ENCODE assay signal across 19 mouse cellular contexts in the genomic region with DNA sequence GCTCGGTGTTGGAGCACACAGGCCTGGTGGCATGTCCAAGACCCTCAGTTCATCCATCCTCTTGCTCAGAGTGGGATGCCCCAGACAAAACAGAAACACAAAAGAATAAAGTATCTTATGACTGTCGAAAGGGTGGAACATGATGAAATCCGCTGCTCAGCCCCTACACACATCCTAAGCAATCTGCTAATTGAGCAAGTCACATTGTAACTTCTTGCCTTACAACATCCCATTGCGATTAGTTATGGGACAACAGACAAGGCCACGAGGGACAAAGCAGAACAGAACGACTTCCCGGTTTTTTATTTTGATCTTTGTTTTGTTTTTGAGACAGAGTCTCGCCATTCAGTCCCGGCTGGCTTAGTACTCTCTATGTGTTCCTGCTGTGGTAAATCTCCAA. TPM values are rescaled to one million over a fixed set of nuclear protein-coding genes. Genes with fewer than 3 reads are reported as not detected.
DNase-seq lines count a peak whose midpoint lies in the region; ATAC-seq and TF ChIP-seq lines count a peak whose summit lies in the region.
"Had no signal": no experiment of that assay in that cellular context is flagged by ENCODE, and none has a peak within 500 bp of the region (broad histone marks: within the 10 kb centered on the region; RNA-seq: fewer than 3 reads in every experiment).

No protein-coding gene starts in this region.

- H3K27me3 ChIP-seq in lung, postnatal 0 days (replicated peaks; ENCODE audit: insufficient read depth, low read length) = no peaks in the 10 kb centered on the region
- no peaks in the 10 kb centered on the region for H3K27me3 ChIP-seq in forebrain, postnatal 0 days (ENCODE audit: insufficient read depth, low read length)
- no peaks in the 10 kb centered on the region for H3K27me3 ChIP-seq in midbrain, embryonic 11.5 days (ENCODE audit: control insufficient read depth, insufficient read depth, low read length)
- H3K27me3 ChIP-seq: embryonic facial prominence, embryonic 13.5 days; forebrain, embryonic 12.5 days; heart, embryonic 12.5 days had no signal

- 77% methylated on average over 9 of the region's 9 CpGs for WGBS in lung, postnatal 0 days
- WGBS in forebrain, postnatal 0 days = 73% methylated on average over 9 of the region's 9 CpGs
- 85% methylated on average over 9 of the region's 9 CpGs for WGBS in midbrain, embryonic 11.5 days

- no peak for TF ChIP-seq EP300 in lung, postnatal 0 days (IDR thresholded peaks at IDR 0.05)

- H3K27ac ChIP-seq in lung, postnatal 0 days (ENCODE audit: low read length) = no peak overlapping the region
- no peak overlapping the region for H3K27ac ChIP-seq in forebrain, postnatal 0 days (ENCODE audit: low read depth, low read length)
- H3K27ac ChIP-seq in midbrain, embryonic 11.5 days (ENCODE audit: low read depth, low read length) = no peak overlapping the region
- H3K27ac ChIP-seq: embryonic facial prominence, embryonic 13.5 days; forebrain, embryonic 12.5 days had no signal

- peak; percentile 24 for DNase-seq in lung, postnatal 0 days (ENCODE audit: low spot score)
- no peak for DNase-seq in lung, postnatal 14 days
- DNase-seq in 416B (ENCODE audit: low read depth) = peak; percentile 1
- DNase-seq in B cell, adult 2 months = peak; percentile 22 to 25
- DNase-seq in forebrain, postnatal 0 days = no peak
- DNase-seq in left cerebral cortex, adult 11 months (ENCODE audit: low spot score) = no peak
- no peak for DNase-seq in midbrain, embryonic 11.5 days (ENCODE audit: low spot score, missing footprints)
- DNase-seq: adrenal gland, postnatal 10 days; cerebellum, adult 11-12 months; cerebellum, adult 9-10 months; cerebellum, postnatal 25 days; gastrocnemius, postnatal 14 days; heart, postnatal 36 days had no signal

- H3K36me3 ChIP-seq in lung, postnatal 0 days (ENCODE audit: insufficient read depth, low read length) = no peaks in the 10 kb centered on the region
- no peaks in the 10 kb centered on the region for H3K36me3 ChIP-seq in forebrain, postnatal 0 days (ENCODE audit: insufficient read depth)
- H3K36me3 ChIP-seq in midbrain, embryonic 11.5 days (ENCODE audit: control insufficient read depth, insufficient read depth, low read length) = no peaks in the 10 kb centered on the region
- H3K36me3 ChIP-seq: embryonic facial prominence, embryonic 13.5 days; forebrain, embryonic 12.5 days; heart, embryonic 12.5 days had no signal

- ATAC-seq in lung, postnatal 0 days = no peak
- peak; percentile 92 for ATAC-seq in megakaryocyte, adult 5-6 weeks (ENCODE audit: poor library complexity, severe bottlenecking)
- ATAC-seq in forebrain, postnatal 0 days = no peak
- ATAC-seq in midbrain, embryonic 11.5 days (ENCODE audit: low FRiP score) = no peak
- ATAC-seq: forebrain, embryonic 16.5 days had no signal

- H3K4me3 ChIP-seq in lung, postnatal 0 days (ENCODE audit: low read depth, low read length) = no peak overlapping the region
- no peak overlapping the region for H3K4me3 ChIP-seq in forebrain, postnatal 0 days (ENCODE audit: low read depth, low read length)
- no peak overlapping the region for H3K4me3 ChIP-seq in midbrain, embryonic 11.5 days (ENCODE audit: low read depth, low read length)
- H3K4me3 ChIP-seq: embryonic facial prominence, embryonic 13.5 days; forebrain, embryonic 12.5 days; heart, embryonic 12.5 days had no signal

- no peak overlapping the region for H3K9ac ChIP-seq in lung, postnatal 0 days (replicated peaks; ENCODE audit: low read depth)
- H3K9ac ChIP-seq in forebrain, postnatal 0 days = no peak overlapping the region
- H3K9ac ChIP-seq in midbrain, embryonic 11.5 days (ENCODE audit: low read length) = no peak overlapping the region
- H3K9ac ChIP-seq: embryonic facial prominence, embryonic 13.5 days; forebrain, embryonic 12.5 days; heart, embryonic 12.5 days had no signal

- no peak overlapping the region for H3K4me2 ChIP-seq in lung, postnatal 0 days (replicated peaks; ENCODE audit: low read depth, low read length)
- H3K4me2 ChIP-seq in forebrain, postnatal 0 days (ENCODE audit: low read depth) = no peak overlapping the region
- H3K4me2 ChIP-seq in midbrain, embryonic 11.5 days = no peak overlapping the region
- H3K4me2 ChIP-seq: embryonic facial prominence, embryonic 13.5 days; forebrain, embryonic 12.5 days; heart, embryonic 12.5 days had no signal

- H3K9me3 ChIP-seq in lung, postnatal 0 days (ENCODE audit: low read length) = no peaks in the 10 kb centered on the region
- H3K9me3 ChIP-seq in forebrain, postnatal 0 days (ENCODE audit: low read length) = no peaks in the 10 kb centered on the region
- no peaks in the 10 kb centered on the region for H3K9me3 ChIP-seq in midbrain, embryonic 11.5 days (ENCODE audit: control insufficient read depth, low read length)
- H3K9me3 ChIP-seq: embryonic facial prominence, embryonic 13.5 days; forebrain, embryonic 12.5 days; heart, embryonic 12.5 days had no signal

- no peak for TF ChIP-seq CTCF in lung, postnatal 0 days (IDR thresholded peaks at IDR 0.05)
- no peak for TF ChIP-seq CTCF in forebrain, postnatal 0 days (IDR thresholded peaks at IDR 0.05; ENCODE audit: low read depth)

- H3K4me1 ChIP-seq in lung, postnatal 0 days (ENCODE audit: insufficient read depth, low read depth, low read length) = no peaks in the 10 kb centered on the region
- H3K4me1 ChIP-seq in forebrain, postnatal 0 days (ENCODE audit: insufficient read depth) = no peaks in the 10 kb centered on the region
- no peaks in the 10 kb centered on the region for H3K4me1 ChIP-seq in midbrain, embryonic 11.5 days (ENCODE audit: control insufficient read depth, insufficient read depth, low read length)
- H3K4me1 ChIP-seq: forebrain, embryonic 12.5 days; heart, embryonic 12.5 days had no signal

RNA-seq across cellular contexts. Expression of a gene that starts 39.9 kb away (rescaled TPM):
- 31.6 and 33.9 TPM in 2 replicates for polyA plus RNA-seq in lung, postnatal 0 days (2015; fragmentation: Nextera tagmentation; extraction: Ambion mirVana)
- 69.0 and 92.7 TPM in 2 replicates for total RNA-seq in megakaryocyte, adult 5-6 weeks (2015)
- 80.1 and 87.1 TPM in 2 replicates for total RNA-seq in megakaryocyte, adult 5-6 weeks (2017)
- total RNA-seq in forebrain, postnatal 0 days (2014; rRNA removed) = 4.2 and 4.5 TPM in 2 replicates
- polyA plus RNA-seq in forebrain, postnatal 0 days (2015; fragmentation: Nextera tagmentation; extraction: Ambion mirVana) = 1.1 and 1.7 TPM in 2 replicates
- 2.5 and 4.2 TPM in 2 replicates for polyA plus RNA-seq in midbrain, embryonic 11.5 days (2014; fragmentation: Nextera tagmentation; extraction: Ambion mirVana)
- total RNA-seq: MEL had no signal

RNA-seq across cellular contexts. Expression of a gene that starts 60.0 kb away (rescaled TPM):
- 1.1 and 1.2 TPM in 2 replicates for polyA plus RNA-seq in lung, postnatal 0 days (2015; fragmentation: Nextera tagmentation; extraction: Ambion mirVana)
- total RNA-seq in megakaryocyte, adult 5-6 weeks (2015) = not detected in 2 replicates
- 0.07 TPM in 1 of 2 replicates, not detected in the other for total RNA-seq in megakaryocyte, adult 5-6 weeks (2017)
- 18.9 and 27.3 TPM in 2 replicates for total RNA-seq in forebrain, postnatal 0 days (2014; rRNA removed)
- polyA plus RNA-seq in forebrain, postnatal 0 days (2015; fragmentation: Nextera tagmentation; extraction: Ambion mirVana) = 2.1 and 2.7 TPM in 2 replicates
- 1.7 and 1.9 TPM in 2 replicates for polyA plus RNA-seq in midbrain, embryonic 11.5 days (2014; fragmentation: Nextera tagmentation; extraction: Ambion mirVana)
- total RNA-seq: MEL had no signal

Comparison
In these comparisons a context has a peak if more than half of its experiments do, and no peak if none do; other contexts are left out.
1. DNase-seq: peak in lung, postnatal 0 days (single experiment), 416B (single experiment) and B cell, adult 2 months (2 of 2); none in lung, postnatal 14 days (single experiment), forebrain, postnatal 0 days (single experiment), left cerebral cortex, adult 11 months (single experiment) and midbrain, embryonic 11.5 days (single experiment).